Mouse (Mus musculus) embryonic facial prominence, embryonic 13.5 days (tissue): Measurements from ENCODE around the gene Ccr2. TPM values are rescaled to one million over a fixed set of nuclear protein-coding genes. Genes with fewer than 3 reads are reported as not detected.

ENCODE experiments used
- ATAC-seq: fragments of 200-750 bp; cut with Nextera tagmentation; 2 replicates; pipeline ENCODE4 v1.8.0; 2017; ENCODE audit warnings: low read depth; ENCODE audit not compliant: insufficient number of reproducible peaks, insufficient read depth, low FRiP score, low TSS enrichment
- H3K27ac ChIP-seq: fragments of 300-500 bp; sonication (generic); 2 replicates; pipeline ENCODE4 v1.5.1; 2015; ENCODE audit warnings: moderate library complexity, mild to moderate bottlenecking, inconsistent platforms
- H3K27me3 ChIP-seq: fragments of 300-500 bp; sonication (generic); 2 replicates; pipeline ENCODE4 v1.6.1; 2015; ENCODE audit warnings: mild to moderate bottlenecking, inconsistent platforms
- H3K36me3 ChIP-seq: fragments of 300-500 bp; sonication (generic); 2 replicates; pipeline ENCODE4 v1.6.1; 2015; ENCODE audit warnings: mild to moderate bottlenecking, inconsistent platforms
- H3K4me1 ChIP-seq: fragments of 300-500 bp; sonication (generic); 2 replicates; pipeline ENCODE4 v1.6.1; 2015; ENCODE audit warnings: inconsistent platforms
- H3K4me2 ChIP-seq: fragments of 300-500 bp; sonication (generic); 2 replicates; pipeline ENCODE4 v1.6.1; 2015; ENCODE audit warnings: moderate library complexity, mild to moderate bottlenecking, inconsistent platforms
- H3K4me3 ChIP-seq: fragments of 300-500 bp; sonication (generic); 2 replicates; pipeline ENCODE4 v1.5.1; 2015; ENCODE audit warnings: mild to moderate bottlenecking, inconsistent platforms
- H3K9ac ChIP-seq: fragments of 300-500 bp; sonication (generic); 2 replicates; pipeline ENCODE4 v1.6.1; 2015; ENCODE audit warnings: mild to moderate bottlenecking, inconsistent platforms
- H3K9me3 ChIP-seq: fragments of 300-500 bp; sonication (generic); 2 replicates; pipeline ENCODE4 v1.6.1; 2016; ENCODE audit warnings: inconsistent platforms
- WGBS: fragments of 180-500 bp; shearing (Covaris S2); methylation state at CpG from one replicate; pipeline ENCODE4 v1.1.7; 2015; ENCODE audit warnings: mixed read lengths; 5-methylcytosine and 5-hydroxymethylcytosine counted together
- polyA plus RNA-seq: library from polyadenylated mRNA; unstranded; fragments of >200 nt; fragmentation: Nextera tagmentation; extraction: Ambion mirVana; gene quantifications from 2 replicates; pipeline ENCODE4 v1.2.1, GENCODE M21; 2015

The Ccr2 gene
- polyA plus RNA-seq, 1 experiment from 2014 or later, result 2.0 TPM

GRCm38 (mm10) chr9:124099127-124099526, 2.6 kb upstream of the Ccr2 start:
- no peak overlapping the region for H3K27ac ChIP-seq
- no peaks in the 10 kb centered on the region for H3K27me3 ChIP-seq
- H3K4me3 ChIP-seq, result no peak overlapping the region
- H3K4me1 ChIP-seq, result no peaks in the 10 kb centered on the region
- H3K36me3 ChIP-seq, result no peaks in the 10 kb centered on the region
- H3K9ac ChIP-seq, result no peak overlapping the region
- no peaks in the 10 kb centered on the region for H3K9me3 ChIP-seq
- WGBS, result 89% methylated on average over 1 of the region's 1 CpGs
- ATAC-seq, result no peak
- no peak overlapping the region for H3K4me2 ChIP-seq

DNA sequence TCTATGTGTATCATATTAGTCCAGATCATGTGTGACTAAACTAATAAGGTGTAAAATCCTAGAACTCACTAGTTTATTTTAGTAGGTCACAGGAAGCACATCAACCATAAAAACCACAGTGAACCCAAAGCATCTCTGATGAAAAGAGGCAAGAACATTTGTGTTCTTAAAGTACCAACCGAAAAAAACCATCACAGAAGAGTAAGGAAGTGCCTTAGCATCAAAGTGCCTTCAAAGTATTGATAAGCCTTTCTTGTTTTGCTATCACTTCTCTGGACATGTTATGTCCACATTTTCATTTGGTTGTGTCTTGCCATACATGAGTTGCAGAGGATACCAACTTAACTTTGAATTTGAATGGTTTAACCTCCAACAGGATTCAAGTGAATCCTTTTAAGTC, 1.4 kb upstream of the Ccr2 start:
- no peak overlapping the region for H3K4me2 ChIP-seq
- no peaks in the 10 kb centered on the region for H3K36me3 ChIP-seq
- H3K4me3 ChIP-seq, result no peak overlapping the region
- WGBS, result 86% methylated on average over 1 of the region's 1 CpGs
- no peaks in the 10 kb centered on the region for H3K9me3 ChIP-seq
- no peak for ATAC-seq
- H3K4me1 ChIP-seq, result no peaks in the 10 kb centered on the region
- H3K9ac ChIP-seq, result no peak overlapping the region
- no peak overlapping the region for H3K27ac ChIP-seq
- H3K27me3 ChIP-seq, result no peaks in the 10 kb centered on the region

DNA sequence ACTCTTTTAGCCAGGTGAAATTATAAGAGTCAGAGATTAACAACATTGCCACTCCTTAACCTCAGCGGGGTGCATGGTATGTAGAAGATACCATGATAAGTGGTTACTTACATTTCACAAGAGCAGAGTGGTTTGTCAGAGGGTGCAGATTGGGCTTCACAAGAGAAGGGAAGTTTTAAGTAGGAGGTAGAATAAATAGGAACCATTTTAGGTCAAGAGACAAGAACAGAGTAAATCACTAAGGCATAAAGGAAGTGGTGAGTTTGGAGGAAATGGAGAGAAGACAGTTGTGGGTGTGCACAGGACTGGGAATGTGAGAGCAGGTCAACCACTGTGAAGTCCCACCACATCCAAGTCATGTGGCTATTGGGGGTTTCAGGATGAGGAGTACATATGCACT, 1.4 kb downstream of the Ccr2 start:
- Histone ChIP-seq H3K9ac (no peak overlapping the region), H3K36me3 (no peaks in the 10 kb centered on the region), H3K4me2 (no peak overlapping the region), H3K9me3 (no peaks in the 10 kb centered on the region), H3K4me1 (no peaks in the 10 kb centered on the region), H3K4me3 (no peak overlapping the region), H3K27ac (no peak overlapping the region), H3K27me3 (no peaks in the 10 kb centered on the region)
- no peak for ATAC-seq
- 79% methylated on average over 1 of the region's 1 CpGs for WGBS

GRCm38 (mm10) chr9:124105196-124105595, 3.4 kb downstream of the Ccr2 start:
- Histone ChIP-seq H3K9me3 (no peaks in the 10 kb centered on the region), H3K4me2 (no peak overlapping the region), H3K27ac (no peak overlapping the region), H3K36me3 (no peaks in the 10 kb centered on the region), H3K9ac (no peak overlapping the region), H3K4me3 (no peak overlapping the region), H3K27me3 (no peaks in the 10 kb centered on the region), H3K4me1 (no peaks in the 10 kb centered on the region)
- no peak for ATAC-seq

DNA sequence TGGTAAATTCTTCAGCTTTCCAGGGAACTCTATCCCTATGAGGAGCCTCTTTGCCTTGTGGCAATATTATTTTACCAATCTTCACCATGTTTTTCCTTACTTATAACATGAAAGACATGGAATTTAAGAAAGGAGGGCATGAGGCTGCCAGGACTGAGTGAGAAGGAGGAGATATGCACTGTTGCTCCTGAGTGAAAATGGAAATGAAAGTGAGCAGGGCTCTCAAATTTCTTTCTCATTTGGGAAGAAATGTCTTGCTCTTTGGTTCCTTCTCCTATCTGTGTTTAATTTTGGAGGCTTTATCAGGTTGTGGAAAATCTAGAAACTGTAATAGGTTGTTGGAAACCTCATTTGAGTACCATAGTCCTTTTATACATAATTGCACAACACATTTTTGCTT, 5.5 kb downstream of the Ccr2 start:
- H3K9ac ChIP-seq, result no peak overlapping the region
- no peaks in the 10 kb centered on the region for H3K9me3 ChIP-seq
- H3K4me1 ChIP-seq, result no peaks in the 10 kb centered on the region
- no peaks in the 10 kb centered on the region for H3K36me3 ChIP-seq
- no peak for ATAC-seq
- H3K4me3 ChIP-seq, result no peak overlapping the region
- no peaks in the 10 kb centered on the region for H3K27me3 ChIP-seq
- no peak overlapping the region for H3K4me2 ChIP-seq
- no peak overlapping the region for H3K27ac ChIP-seq

DNA sequence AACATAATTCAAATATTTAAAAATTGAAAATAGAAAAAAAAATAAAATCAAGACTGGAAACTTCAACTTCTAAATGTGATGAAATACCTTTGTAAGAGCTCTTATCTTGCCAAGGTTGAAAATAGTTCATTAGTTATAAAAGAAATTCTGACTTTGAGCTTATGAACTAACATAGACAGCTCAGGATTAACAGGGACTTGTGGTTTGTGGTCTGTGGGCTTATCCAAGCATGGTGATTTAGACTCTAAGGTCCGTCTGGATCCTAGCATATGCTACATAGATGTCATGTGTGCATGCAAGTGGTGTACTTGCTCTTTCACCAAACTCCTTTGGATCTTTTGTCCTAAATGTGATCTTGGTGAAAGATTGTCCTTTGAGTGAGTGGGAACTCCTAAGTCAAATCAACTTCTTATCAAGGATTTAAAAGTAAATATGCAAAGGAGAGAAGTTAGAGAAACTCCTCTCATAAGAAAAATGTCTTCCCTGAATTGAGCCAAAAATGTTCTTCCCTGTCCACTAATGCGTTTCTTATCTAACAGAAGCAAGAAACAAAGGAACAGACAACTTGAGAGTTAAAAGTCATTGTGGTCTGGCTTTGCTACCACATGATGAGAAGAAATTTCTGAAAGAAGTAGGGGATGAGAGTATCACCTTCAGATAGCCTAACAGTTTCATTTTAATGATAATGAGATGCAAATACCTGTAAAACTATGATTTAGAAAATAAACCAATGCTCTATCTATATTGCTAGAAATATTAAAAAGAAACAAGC, 6.8 kb downstream of the Ccr2 start:
- no peaks in the 10 kb centered on the region for H3K9me3 ChIP-seq
- WGBS, result 60% methylated on average over 2 of the region's 2 CpGs

DNA sequence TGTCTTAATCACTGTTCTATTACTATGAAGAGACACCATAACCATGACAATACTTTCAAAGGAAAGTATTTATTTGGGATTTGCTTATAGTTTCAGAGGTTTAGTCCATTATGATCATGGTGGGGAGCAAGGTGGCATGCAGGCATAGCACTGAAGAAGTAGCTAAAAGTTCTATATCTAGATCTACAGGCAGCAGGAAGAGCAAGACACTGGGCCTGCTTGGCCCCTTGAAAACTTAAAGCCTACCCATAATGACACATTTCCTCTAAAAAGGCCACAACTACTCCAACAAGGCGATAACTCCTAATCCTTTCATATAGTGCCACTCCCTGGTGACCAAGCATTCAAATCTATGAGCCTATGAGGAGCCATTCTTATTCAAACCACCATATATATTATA, 10.2 kb downstream of the Ccr2 start:
- ATAC-seq, result no peak
- 91% methylated on average over 1 of the region's 1 CpGs for WGBS
- H3K27me3 ChIP-seq, result no peaks in the 10 kb centered on the region
- H3K27ac ChIP-seq, result no peak overlapping the region
- no peaks in the 10 kb centered on the region for H3K9me3 ChIP-seq
- no peaks in the 10 kb centered on the region for H3K36me3 ChIP-seq
- no peak overlapping the region for H3K4me3 ChIP-seq
- H3K9ac ChIP-seq, result no peak overlapping the region
- no peak overlapping the region for H3K4me2 ChIP-seq
- H3K4me1 ChIP-seq, result no peaks in the 10 kb centered on the region

More for the DNA sequence above, 6.8 kb downstream of the Ccr2 start:
- Histone ChIP-seq H3K4me3 (no peak overlapping the region), H3K27ac (no peak overlapping the region), H3K36me3 (no peaks in the 10 kb centered on the region), H3K4me2 (no peak overlapping the region), H3K4me1 (no peaks in the 10 kb centered on the region), H3K27me3 (no peaks in the 10 kb centered on the region), H3K9ac (no peak overlapping the region)
- ATAC-seq, result no peak

DNA sequence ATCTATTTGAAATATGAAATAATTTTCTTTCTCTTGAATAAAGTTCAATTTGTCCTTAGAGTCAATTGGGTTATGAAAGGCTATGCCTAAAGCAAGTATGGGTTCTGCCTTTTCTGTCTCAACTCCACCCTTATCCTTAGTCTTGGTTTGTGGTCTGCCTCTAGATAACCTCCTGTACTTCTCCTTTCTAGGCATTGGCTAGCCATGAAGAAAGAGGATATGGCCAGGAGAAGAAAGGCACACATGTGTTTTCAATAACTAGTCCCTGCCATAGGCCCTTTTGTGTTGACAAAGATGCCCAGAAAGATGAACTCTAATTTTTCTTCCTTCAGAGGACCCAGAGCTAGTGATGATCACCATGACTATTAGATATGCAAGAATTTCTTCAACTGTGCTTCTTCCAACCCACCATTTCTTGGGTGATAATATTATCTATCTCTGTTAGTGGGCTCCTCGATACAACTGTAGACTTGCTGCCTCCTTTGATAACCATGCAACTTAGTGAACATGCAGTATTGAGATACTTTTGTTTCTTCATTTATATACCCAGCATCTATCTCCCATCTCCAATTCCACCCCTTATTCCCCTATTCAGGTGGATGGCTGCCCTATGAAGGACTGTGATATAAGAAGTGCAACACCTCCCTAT, 11.0 kb downstream of the Ccr2 start:
- 86% methylated on average over 1 of the region's 1 CpGs for WGBS
- Histone ChIP-seq H3K9me3 (no peaks in the 10 kb centered on the region), H3K4me3 (no peak overlapping the region), H3K27me3 (no peaks in the 10 kb centered on the region), H3K9ac (no peak overlapping the region), H3K27ac (no peak overlapping the region), H3K36me3 (no peaks in the 10 kb centered on the region), H3K4me1 (no peaks in the 10 kb centered on the region), H3K4me2 (no peak overlapping the region)
- ATAC-seq, result no peak

- Histone ChIP-seq H3K9me3 (no peaks in the 10 kb centered on the region), H3K4me1 (no peaks in the 10 kb centered on the region), H3K27ac (no peak overlapping the region), H3K4me2 (no peak overlapping the region), H3K4me3 (no peak overlapping the region), H3K36me3 (no peaks in the 10 kb centered on the region), H3K9ac (no peak overlapping the region), H3K27me3 (no peaks in the 10 kb centered on the region)
- ATAC-seq, result no peak
- WGBS, result 84% methylated on average over 1 of the region's 1 CpGs
Measured at GRCm38 (mm10) chr9:124113777-124114176, 12.0 kb downstream of the Ccr2 start.

DNA sequence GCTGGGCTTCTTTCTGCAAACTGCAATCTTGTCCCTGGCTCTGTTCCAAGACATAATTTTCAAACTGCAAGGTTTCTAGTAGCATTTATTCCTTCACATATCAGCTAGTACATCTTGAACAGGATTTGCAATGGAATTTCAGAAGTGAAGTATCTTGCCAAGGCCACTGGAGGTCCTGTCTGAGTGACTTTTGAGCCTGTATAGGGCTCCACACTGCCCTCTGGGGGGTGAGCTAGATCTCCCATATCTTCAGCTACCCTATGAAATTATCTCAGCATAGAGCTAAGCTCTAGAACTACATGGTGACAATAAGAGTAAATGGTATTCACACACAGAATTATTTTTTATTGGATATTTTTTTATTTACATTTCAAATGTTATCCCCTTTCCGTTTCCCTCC, 16.7 kb downstream of the Ccr2 start:
- 87% methylated on average over 1 of the region's 1 CpGs for WGBS
- Histone ChIP-seq H3K4me3 (no peak overlapping the region), H3K27me3 (no peaks in the 10 kb centered on the region)

GRCm38 (mm10) chr9:124121387-124122184, 19.8 kb downstream of the Ccr2 start, which contains the start of gene Ccr5:
Gene Ccr5, plus strand, starts transcription at chr9:124121543.
- no peak for ATAC-seq
- WGBS, result 76% methylated on average over 3 of the region's 3 CpGs

More for the DNA sequence above, 16.7 kb downstream of the Ccr2 start:
- Histone ChIP-seq H3K4me2 (no peak overlapping the region), H3K9ac (no peak overlapping the region), H3K27ac (no peak overlapping the region), H3K4me1 (no peaks in the 10 kb centered on the region), H3K36me3 (no peaks in the 10 kb centered on the region), H3K9me3 (no peaks in the 10 kb centered on the region)
- ATAC-seq, result no peak

GRCm38 (mm10) chr9:124125576-124125975, 23.8 kb downstream of the Ccr2 start:
- no peak overlapping the region for H3K9ac ChIP-seq
- WGBS, result 85% methylated on average over 11 of the region's 11 CpGs
- no peak for ATAC-seq

More at GRCm38 (mm10) chr9:124121387-124122184, 19.8 kb downstream of the Ccr2 start, which contains the start of gene Ccr5:
- Histone ChIP-seq H3K4me2 (no peak within 1 kb of the TSS), H3K4me1 (no peaks in the 10 kb centered on the region), H3K36me3 (no peaks in the 10 kb centered on the region), H3K9ac (no peak within 1 kb of the TSS), H3K27me3 (no peaks in the 10 kb centered on the region), H3K4me3 (no peak within 1 kb of the TSS), H3K9me3 (no peaks in the 10 kb centered on the region), H3K27ac (no peak within 1 kb of the TSS)

More at GRCm38 (mm10) chr9:124125576-124125975, 23.8 kb downstream of the Ccr2 start:
- H3K9me3 ChIP-seq, result no peaks in the 10 kb centered on the region
- H3K4me3 ChIP-seq, result no peak overlapping the region
- H3K36me3 ChIP-seq, result no peaks in the 10 kb centered on the region
- no peak overlapping the region for H3K4me2 ChIP-seq
- H3K27me3 ChIP-seq, result no peaks in the 10 kb centered on the region
- no peak overlapping the region for H3K27ac ChIP-seq
- H3K4me1 ChIP-seq, result no peaks in the 10 kb centered on the region
